Mouse (Mus musculus): ENCODE measurements around the gene Fam107b.
"Not testable (repeated sequence)": the region's sequence is repeated elsewhere in the genome, so short reads cannot be mapped to it uniquely, and the experiment has no call there.

The Fam107b gene

GRCm38 (mm10) chr2:3659300-3659910 lies 89.1 kb downstream of the Fam107b start:
- DNase-seq: no peak

GRCm38 (mm10) chr2:3664086-3664485 lies 93.8 kb downstream of the Fam107b start:
- no peak for DNase-seq

- DNase-seq: no peak
Measured at GRCm38 (mm10) chr2:3668682-3669081, 98.4 kb downstream of the Fam107b start.

GRCm38 (mm10) chr2:3669646-3670045 lies 99.4 kb downstream of the Fam107b start:
- no peak for DNase-seq

GRCm38 (mm10) chr2:3672654-3673367 lies 102.5 kb downstream of the Fam107b start:
- no peak for DNase-seq

GRCm38 (mm10) chr2:3675481-3675880 lies 105.2 kb downstream of the Fam107b start:
- DNase-seq: no peak

- no peak for DNase-seq
Measured at GRCm38 (mm10) chr2:3682699-3683098, 112.4 kb downstream of the Fam107b start.

GRCm38 (mm10) chr2:3683343-3683742 lies 113.1 kb downstream of the Fam107b start:
- DNase-seq: no peak

- no peak for DNase-seq
Measured at GRCm38 (mm10) chr2:3683751-3684229, 113.5 kb downstream of the Fam107b start.

GRCm38 (mm10) chr2:3690221-3690620 lies 119.9 kb downstream of the Fam107b start:
- no peak for DNase-seq

GRCm38 (mm10) chr2:3692833-3693232 lies 122.5 kb downstream of the Fam107b start:
- DNase-seq: no peak

GRCm38 (mm10) chr2:3695900-3696299 lies 125.6 kb downstream of the Fam107b start:
- no peak for DNase-seq

- no peak for DNase-seq
Measured at GRCm38 (mm10) chr2:3700368-3700767, 130.1 kb downstream of the Fam107b start.

GRCm38 (mm10) chr2:3702640-3703190 lies 132.4 kb downstream of the Fam107b start:
- no peak for DNase-seq

- DNase-seq: no peak
Measured at GRCm38 (mm10) chr2:3703806-3704205, 133.5 kb downstream of the Fam107b start.

GRCm38 (mm10) chr2:3704311-3705162 lies 134.2 kb downstream of the Fam107b start:
- DNase-seq: no peak

GRCm38 (mm10) chr2:3705283-3705682 lies 135.0 kb downstream of the Fam107b start:
- not testable (repeated sequence) for DNase-seq

- no peak for DNase-seq
Measured at GRCm38 (mm10) chr2:3707236-3707635, 136.9 kb downstream of the Fam107b start.

- no peak for DNase-seq
Measured at GRCm38 (mm10) chr2:3708621-3709020, 138.3 kb downstream of the Fam107b start.

GRCm38 (mm10) chr2:3709882-3710281 lies 139.6 kb downstream of the Fam107b start:
- DNase-seq: no peak

GRCm38 (mm10) chr2:3710521-3710920 lies 140.2 kb downstream of the Fam107b start:
- no peak for DNase-seq

GRCm38 (mm10) chr2:3712369-3713042 lies 142.2 kb downstream of the Fam107b start:
- DNase-seq: no peak

Measured in cerebellum, adult 11-12 months (tissue).